Mouse (Mus musculus): Measurements from ENCODE around the gene Vps39. TPM values are rescaled to one million over a fixed set of nuclear protein-coding genes. Genes with fewer than 3 reads are reported as not detected.
A peak's percentile ranks its signal among the peaks of the same experiment; 100 is the strongest.

Gene Vps39
- polyA plus RNA-seq, 2 experiments: 26.1 to 48.1 TPM

GRCm38 (mm10) chr2:120360425-120360824, 7.5 kb upstream of the Vps39 start:
- no peak for TF ChIP-seq POLR2A (IDR thresholded peaks at IDR 0.05; ENCODE audit: borderline replicate concordance, extremely low read depth, insufficient read depth, insufficient read length)
- Histone ChIP-seq H3K4me1 (ENCODE audit: control insufficient read depth, insufficient read depth, low read length) (no peaks in the 10 kb centered on the region), H3K36me3 (ENCODE audit: control insufficient read depth, insufficient read depth, low read length) (peaks cover 73% of the 10 kb centered on the region), H3K27me3 (ENCODE audit: control insufficient read depth, insufficient read depth, low read length) (no peaks in the 10 kb centered on the region), H3K9ac (ENCODE audit: low read depth, low read length, severe bottlenecking) (no peak overlapping the region), H3K27ac (replicated peaks; ENCODE audit: low read depth, low read length) (no peak overlapping the region), H3K4me3 (replicated peaks; ENCODE audit: low read length) (no peak overlapping the region), H3K9me3 (ENCODE audit: control insufficient read depth, low read length) (no peaks in the 10 kb centered on the region), H3K4me2 (replicated peaks; ENCODE audit: low read depth, low read length, severe bottlenecking) (no peak overlapping the region)
- ATAC-seq (ENCODE audit: low FRiP score, low read depth) (no peak), DNase-seq (ENCODE audit: low spot score) (no peak)
- 97% methylated on average over 1 of the region's 1 CpGs for WGBS

DNA sequence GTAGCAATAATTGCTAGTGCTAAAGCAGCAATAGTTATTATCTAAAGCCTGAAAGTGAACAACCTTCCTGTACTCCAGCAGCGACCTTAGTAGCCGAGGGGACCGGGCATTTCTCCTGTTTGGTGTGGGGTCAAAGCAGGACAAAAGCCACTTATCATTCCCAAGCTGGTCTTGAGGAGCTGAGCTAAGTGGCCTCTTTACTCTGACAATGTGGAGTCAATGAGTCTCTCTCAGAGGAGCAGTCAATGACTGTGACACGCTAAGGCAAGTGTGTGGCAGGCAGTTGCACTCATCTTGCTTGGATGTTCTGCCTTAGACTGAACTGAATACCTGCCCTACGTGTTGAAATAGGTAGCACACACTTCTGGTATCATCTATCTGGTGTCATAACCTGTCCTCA, 1.6 kb downstream of the Vps39 start:
- WGBS: 87% methylated on average over 5 of the region's 5 CpGs
- DNase-seq (ENCODE audit: low spot score): no peak
- no peak overlapping the region for H3K4me3 ChIP-seq (replicated peaks; ENCODE audit: low read length)
- H3K36me3 ChIP-seq (ENCODE audit: control insufficient read depth, insufficient read depth, low read length): peaks cover 49% of the 10 kb centered on the region
- H3K9me3 ChIP-seq (ENCODE audit: control insufficient read depth, low read length): no peaks in the 10 kb centered on the region
- ATAC-seq (ENCODE audit: low FRiP score, low read depth): no peak
- H3K4me2 ChIP-seq (replicated peaks; ENCODE audit: low read depth, low read length, severe bottlenecking): no peak overlapping the region
- no peak overlapping the region for H3K27ac ChIP-seq (replicated peaks; ENCODE audit: low read depth, low read length)
- no peaks in the 10 kb centered on the region for H3K27me3 ChIP-seq (ENCODE audit: control insufficient read depth, insufficient read depth, low read length)
- no peak overlapping the region for H3K9ac ChIP-seq (ENCODE audit: low read depth, low read length, severe bottlenecking)
- H3K4me1 ChIP-seq (ENCODE audit: control insufficient read depth, insufficient read depth, low read length): peaks cover 4% of the 10 kb centered on the region
- no peak for TF ChIP-seq POLR2A (IDR thresholded peaks at IDR 0.05; ENCODE audit: borderline replicate concordance, extremely low read depth, insufficient read depth, insufficient read length)

GRCm38 (mm10) chr2:120348120-120348519, 4.8 kb downstream of the Vps39 start:
- TF ChIP-seq POLR2A (IDR thresholded peaks at IDR 0.05; ENCODE audit: borderline replicate concordance, extremely low read depth, insufficient read depth, insufficient read length): no peak

DNA sequence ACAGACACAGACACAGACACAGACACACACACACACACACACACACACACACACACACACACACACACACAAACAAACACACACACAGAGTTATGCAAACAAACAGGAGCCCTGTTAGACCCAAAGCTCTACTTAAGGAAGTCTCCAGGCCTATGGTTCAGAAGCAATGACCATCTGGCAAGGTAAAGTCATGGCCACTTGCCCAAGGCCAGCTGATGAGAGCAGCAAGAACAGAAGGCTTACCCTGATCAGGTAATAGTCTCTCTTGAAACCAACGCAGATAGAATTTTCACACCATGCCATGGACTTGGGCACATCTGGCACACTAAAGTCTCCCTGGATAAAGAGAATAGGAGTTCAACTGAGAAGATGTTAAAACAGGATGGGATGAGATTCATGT, 11.2 kb downstream of the Vps39 start:
- Histone ChIP-seq H3K9me3 (ENCODE audit: control insufficient read depth, low read length) (no peaks in the 10 kb centered on the region), H3K4me1 (ENCODE audit: control insufficient read depth, insufficient read depth, low read length) (no peaks in the 10 kb centered on the region), H3K9ac (ENCODE audit: low read depth, low read length, severe bottlenecking) (no peak overlapping the region), H3K36me3 (ENCODE audit: control insufficient read depth, insufficient read depth, low read length) (peaks cover 89% of the 10 kb centered on the region), H3K27me3 (ENCODE audit: control insufficient read depth, insufficient read depth, low read length) (no peaks in the 10 kb centered on the region), H3K4me2 (replicated peaks; ENCODE audit: low read depth, low read length, severe bottlenecking) (no peak overlapping the region), H3K4me3 (replicated peaks; ENCODE audit: low read length) (no peak overlapping the region), H3K27ac (replicated peaks; ENCODE audit: low read depth, low read length) (no peak overlapping the region)
- TF ChIP-seq POLR2A (IDR thresholded peaks at IDR 0.05; ENCODE audit: borderline replicate concordance, extremely low read depth, insufficient read depth, insufficient read length): no peak
- 94% methylated on average over 1 of the region's 1 CpGs for WGBS
- DNase-seq (ENCODE audit: low spot score) (no peak), ATAC-seq (ENCODE audit: low FRiP score, low read depth) (no peak)

More at GRCm38 (mm10) chr2:120348120-120348519, 4.8 kb downstream of the Vps39 start:
- DNase-seq (ENCODE audit: low spot score): no peak
- Histone ChIP-seq H3K4me1 (ENCODE audit: control insufficient read depth, insufficient read depth, low read length) (peaks cover 4% of the 10 kb centered on the region), H3K27ac (replicated peaks; ENCODE audit: low read depth, low read length) (no peak overlapping the region), H3K9me3 (ENCODE audit: control insufficient read depth, low read length) (no peaks in the 10 kb centered on the region), H3K9ac (ENCODE audit: low read depth, low read length, severe bottlenecking) (no peak overlapping the region), H3K27me3 (ENCODE audit: control insufficient read depth, insufficient read depth, low read length) (no peaks in the 10 kb centered on the region), H3K4me3 (replicated peaks; ENCODE audit: low read length) (no peak overlapping the region), H3K36me3 (ENCODE audit: control insufficient read depth, insufficient read depth, low read length) (peaks cover 56% of the 10 kb centered on the region), H3K4me2 (replicated peaks; ENCODE audit: low read depth, low read length, severe bottlenecking) (no peak overlapping the region)
- 73% methylated on average over 9 of the region's 9 CpGs for WGBS
- no peak for ATAC-seq (ENCODE audit: low FRiP score, low read depth)

- no peak for TF ChIP-seq POLR2A (IDR thresholded peaks at IDR 0.05; ENCODE audit: borderline replicate concordance, extremely low read depth, insufficient read depth, insufficient read length)
- Histone ChIP-seq H3K27ac (replicated peaks; ENCODE audit: low read depth, low read length) (no peak overlapping the region), H3K4me2 (replicated peaks; ENCODE audit: low read depth, low read length, severe bottlenecking) (no peak overlapping the region), H3K36me3 (ENCODE audit: control insufficient read depth, insufficient read depth, low read length) (peaks cover 79% of the 10 kb centered on the region), H3K9me3 (ENCODE audit: control insufficient read depth, low read length) (no peaks in the 10 kb centered on the region), H3K4me1 (ENCODE audit: control insufficient read depth, insufficient read depth, low read length) (no peaks in the 10 kb centered on the region), H3K4me3 (replicated peaks; ENCODE audit: low read length) (no peak overlapping the region), H3K27me3 (ENCODE audit: control insufficient read depth, insufficient read depth, low read length) (no peaks in the 10 kb centered on the region), H3K9ac (ENCODE audit: low read depth, low read length, severe bottlenecking) (no peak overlapping the region)
- WGBS: 73% methylated on average over 2 of the region's 2 CpGs
- ATAC-seq (ENCODE audit: low FRiP score, low read depth): no peak
- DNase-seq (ENCODE audit: low spot score): peak; percentile 37
Measured at GRCm38 (mm10) chr2:120337886-120338285, 15.1 kb downstream of the Vps39 start.

DNA sequence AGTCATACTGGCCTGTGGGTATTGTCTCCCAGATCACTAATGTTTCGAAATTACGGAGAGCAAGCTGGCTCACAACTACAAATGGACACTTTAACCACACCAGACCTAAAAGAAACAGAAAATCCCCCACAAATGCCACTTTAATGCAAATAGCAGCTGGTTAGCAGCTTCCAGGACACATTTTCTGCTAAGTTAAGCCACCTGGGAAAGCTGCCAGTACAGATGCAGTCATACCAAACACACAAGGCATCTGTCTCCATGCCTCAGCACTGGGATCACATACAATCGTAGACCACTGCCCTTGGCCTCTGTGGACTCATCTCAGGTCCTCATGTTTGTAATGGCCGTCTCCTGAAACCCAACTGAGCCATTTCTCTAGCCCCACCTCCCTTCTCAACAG, 21.4 kb downstream of the Vps39 start:
- Histone ChIP-seq H3K4me1 (ENCODE audit: control insufficient read depth, insufficient read depth, low read length) (no peaks in the 10 kb centered on the region), H3K27ac (replicated peaks; ENCODE audit: low read depth, low read length) (no peak overlapping the region), H3K9me3 (ENCODE audit: control insufficient read depth, low read length) (no peaks in the 10 kb centered on the region), H3K4me3 (replicated peaks; ENCODE audit: low read length) (no peak overlapping the region), H3K4me2 (replicated peaks; ENCODE audit: low read depth, low read length, severe bottlenecking) (no peak overlapping the region), H3K36me3 (ENCODE audit: control insufficient read depth, insufficient read depth, low read length) (peaks cover 63% of the 10 kb centered on the region), H3K9ac (ENCODE audit: low read depth, low read length, severe bottlenecking) (no peak overlapping the region), H3K27me3 (ENCODE audit: control insufficient read depth, insufficient read depth, low read length) (no peaks in the 10 kb centered on the region)
- 79% methylated on average over 4 of the region's 4 CpGs for WGBS
- ATAC-seq (ENCODE audit: low FRiP score, low read depth) (peak; percentile 63), DNase-seq (ENCODE audit: low spot score) (peak; percentile 65)
- TF ChIP-seq POLR2A (IDR thresholded peaks at IDR 0.05; ENCODE audit: borderline replicate concordance, extremely low read depth, insufficient read depth, insufficient read length): no peak
